Mouse (Mus musculus) heart, embryonic 10.5 days (tissue): ENCODE results near the gene Itgb6. TPM values are rescaled to one million over a fixed set of nuclear protein-coding genes. Genes with fewer than 3 reads are reported as not detected.

Source experiments
- DNase-seq: peaks from one replicate; pipeline ENCODE4 v3.0.0-alpha.2; 2017; ENCODE audit warnings: low spot score
- H3K27ac ChIP-seq: fragments of 300-500 bp; sonication (generic); 2 replicates; pipeline ENCODE4 v1.5.1; 2016; ENCODE audit warnings: mild to moderate bottlenecking
- H3K27me3 ChIP-seq: fragments of 300-500 bp; sonication (generic); 2 replicates; pipeline ENCODE4 v1.6.1; 2016; ENCODE audit warnings: mild to moderate bottlenecking; ENCODE audit not compliant: poor library complexity, insufficient read depth, severe bottlenecking
- H3K36me3 ChIP-seq: fragments of 300-500 bp; sonication (generic); 2 replicates; pipeline ENCODE4 v1.6.1; 2016; ENCODE audit warnings: mild to moderate bottlenecking, moderate library complexity
- H3K4me1 ChIP-seq: fragments of 300-500 bp; sonication (generic); 2 replicates; pipeline ENCODE4 v1.6.1; 2016; ENCODE audit warnings: mild to moderate bottlenecking
- H3K4me3 ChIP-seq: fragments of 300-500 bp; sonication (generic); 2 replicates; pipeline ENCODE4 v1.5.1; 2016; ENCODE audit warnings: mild to moderate bottlenecking, moderate library complexity
- H3K9me3 ChIP-seq: fragments of 300-500 bp; sonication (generic); 2 replicates; pipeline ENCODE4 v1.6.1; 2016; ENCODE audit warnings: mild to moderate bottlenecking, moderate library complexity
- WGBS: fragments of 180-500 bp; shearing (Covaris S2); methylation state at CpG from one replicate; pipeline ENCODE4 v1.1.7; 2016; 5-methylcytosine and 5-hydroxymethylcytosine counted together
- polyA plus RNA-seq: library from polyadenylated mRNA; unstranded; fragments of >200 nt; fragmentation: Nextera tagmentation; extraction: Ambion mirVana; gene quantifications from 2 replicates; pipeline ENCODE4 v1.2.1, GENCODE M21; 2016

Itgb6 gene
- polyA plus RNA-seq, 1 experiment from 2014 or later = 0.46 TPM

DNA sequence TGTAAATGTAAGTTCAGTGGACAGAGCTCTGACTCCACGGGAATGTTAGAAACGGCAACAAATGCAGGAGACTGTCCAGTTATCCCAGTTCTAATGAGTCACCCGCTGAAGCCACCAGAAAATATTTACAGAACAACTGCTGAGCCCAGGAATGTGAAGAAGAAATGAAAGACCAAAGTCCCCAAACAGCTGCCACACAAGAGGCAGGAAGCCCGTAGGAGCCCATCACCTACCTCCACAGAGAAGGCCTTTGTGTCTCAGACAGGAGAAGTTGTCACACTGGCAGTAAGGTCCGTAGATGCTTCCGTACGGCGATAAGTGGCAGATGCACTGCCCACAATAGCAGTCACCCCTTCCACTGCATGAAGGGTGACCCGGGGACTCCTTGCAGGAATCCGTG is 94.9 kb downstream of the Itgb6 start:
- Histone ChIP-seq H3K9me3 (no peaks in the 10 kb centered on the region), H3K27me3 (no peaks in the 10 kb centered on the region), H3K36me3 (no peaks in the 10 kb centered on the region), H3K27ac (0 out of 2 replicates have a peak overlapping the region, but pooled peaks have one; percentile 30), H3K4me1 (peaks cover 5% of the 10 kb centered on the region; the same call in 1 of the 2 replicates), H3K4me3 (no peak overlapping the region)
- 74% methylated on average over 10 of the region's 10 CpGs for WGBS
- DNase-seq = no peak

DNA sequence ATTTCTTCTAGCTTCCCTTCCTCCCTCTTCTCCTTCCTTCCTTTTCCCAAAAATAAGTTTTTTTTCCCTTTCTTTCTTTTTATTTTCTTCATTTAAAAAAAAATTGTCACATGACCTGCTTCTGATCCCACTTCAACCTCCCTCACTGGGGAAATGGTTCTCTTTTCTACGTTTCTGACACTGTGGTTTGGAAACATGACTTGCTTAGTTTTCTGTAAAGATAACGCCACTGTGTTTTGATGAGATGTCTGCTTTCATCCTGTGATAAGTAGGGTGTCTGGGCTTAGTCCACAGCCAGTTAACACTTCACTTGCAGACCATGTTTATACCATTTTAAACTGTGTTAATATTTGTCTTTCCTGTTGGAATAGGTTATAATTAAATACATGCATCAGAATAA is 96.7 kb downstream of the Itgb6 start:
- no peak for DNase-seq
- peaks cover 5% of the 10 kb centered on the region; the same call in 1 of the 2 replicates for H3K4me1 ChIP-seq
- no peaks in the 10 kb centered on the region for H3K27me3 ChIP-seq
- no peak overlapping the region for H3K4me3 ChIP-seq
- H3K9me3 ChIP-seq = no peaks in the 10 kb centered on the region
- no peaks in the 10 kb centered on the region for H3K36me3 ChIP-seq
- 15% methylated on average over 2 of the region's 2 CpGs for WGBS
- no peak overlapping the region for H3K27ac ChIP-seq

DNA sequence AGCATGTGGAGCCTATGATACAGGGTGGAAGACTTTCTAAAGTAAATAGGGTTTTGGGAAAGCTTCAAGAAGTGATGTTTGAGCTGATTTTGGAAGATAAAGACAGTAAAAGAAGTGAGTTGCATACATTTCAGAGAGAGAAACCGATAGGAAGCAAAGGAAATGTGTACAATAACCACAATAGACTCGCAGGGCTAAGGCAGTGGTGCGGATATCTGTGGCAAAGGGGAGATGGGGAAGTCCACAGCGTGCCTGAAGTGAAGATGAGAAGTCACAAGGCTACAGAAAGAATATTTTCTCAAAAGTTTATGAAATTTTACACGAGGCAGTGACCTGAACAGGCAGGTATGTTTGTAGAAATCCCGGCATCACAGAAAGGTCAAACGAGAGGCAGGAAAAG is 100.3 kb downstream of the Itgb6 start:
- Histone ChIP-seq H3K27ac (no peak overlapping the region), H3K4me3 (no peak overlapping the region), H3K4me1 (no peaks in the 10 kb centered on the region), H3K36me3 (no peaks in the 10 kb centered on the region), H3K9me3 (no peaks in the 10 kb centered on the region), H3K27me3 (no peaks in the 10 kb centered on the region)
- no peak for DNase-seq
- WGBS = 86% methylated on average over 7 of the region's 7 CpGs

DNA sequence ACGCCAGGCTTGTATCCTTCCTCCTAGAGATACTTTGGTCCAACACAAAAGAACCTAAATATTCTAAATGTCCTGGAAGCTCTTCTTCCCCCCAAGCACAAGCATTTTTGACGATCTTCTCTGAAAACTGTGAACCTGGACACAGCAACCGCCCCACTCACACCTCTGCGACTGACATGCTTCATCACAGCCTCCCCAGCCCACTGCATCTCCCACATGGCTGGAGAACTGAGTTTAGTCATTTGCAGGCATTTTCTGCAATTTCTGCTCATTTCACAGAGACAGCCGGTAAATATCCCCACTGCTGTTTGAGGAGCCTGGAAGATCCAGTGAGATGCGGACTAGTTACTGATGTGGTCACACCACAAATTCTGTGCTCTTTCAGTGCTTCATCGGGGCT is 107.7 kb downstream of the Itgb6 start:
- no peaks in the 10 kb centered on the region for H3K9me3 ChIP-seq
- H3K36me3 ChIP-seq = no peaks in the 10 kb centered on the region
- no peak overlapping the region for H3K4me3 ChIP-seq
- no peaks in the 10 kb centered on the region for H3K27me3 ChIP-seq
- 88% methylated on average over 7 of the region's 7 CpGs for WGBS
- DNase-seq = no peak
- no peak overlapping the region for H3K27ac ChIP-seq
- H3K4me1 ChIP-seq = no peaks in the 10 kb centered on the region

DNA sequence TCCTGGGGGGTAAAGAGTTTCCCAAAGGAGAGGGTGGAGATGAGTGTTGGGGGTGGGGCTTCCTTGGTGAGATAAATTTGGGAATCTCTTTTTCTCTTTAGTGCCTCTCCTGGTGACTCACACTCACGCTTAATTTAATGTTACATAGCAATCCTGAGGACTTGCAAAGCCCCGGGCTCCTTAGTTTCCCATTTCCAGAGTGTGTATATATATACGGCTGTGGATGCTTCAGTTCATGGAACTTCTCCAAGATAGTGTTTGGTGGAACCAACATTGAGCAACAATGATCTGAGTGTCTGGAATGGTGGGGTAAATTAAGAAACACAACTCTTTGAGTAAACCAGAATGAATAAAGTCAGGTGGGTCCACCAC is 108.6 kb downstream of the Itgb6 start:
- Histone ChIP-seq H3K27ac (no peak overlapping the region), H3K4me3 (no peak overlapping the region), H3K36me3 (no peaks in the 10 kb centered on the region), H3K9me3 (no peaks in the 10 kb centered on the region), H3K27me3 (no peaks in the 10 kb centered on the region), H3K4me1 (0 out of 2 replicates have a peak, but pooled peaks cover 7% of the 10 kb centered on the region)
- DNase-seq = no peak
- WGBS = 79% methylated on average over 3 of the region's 3 CpGs

DNA sequence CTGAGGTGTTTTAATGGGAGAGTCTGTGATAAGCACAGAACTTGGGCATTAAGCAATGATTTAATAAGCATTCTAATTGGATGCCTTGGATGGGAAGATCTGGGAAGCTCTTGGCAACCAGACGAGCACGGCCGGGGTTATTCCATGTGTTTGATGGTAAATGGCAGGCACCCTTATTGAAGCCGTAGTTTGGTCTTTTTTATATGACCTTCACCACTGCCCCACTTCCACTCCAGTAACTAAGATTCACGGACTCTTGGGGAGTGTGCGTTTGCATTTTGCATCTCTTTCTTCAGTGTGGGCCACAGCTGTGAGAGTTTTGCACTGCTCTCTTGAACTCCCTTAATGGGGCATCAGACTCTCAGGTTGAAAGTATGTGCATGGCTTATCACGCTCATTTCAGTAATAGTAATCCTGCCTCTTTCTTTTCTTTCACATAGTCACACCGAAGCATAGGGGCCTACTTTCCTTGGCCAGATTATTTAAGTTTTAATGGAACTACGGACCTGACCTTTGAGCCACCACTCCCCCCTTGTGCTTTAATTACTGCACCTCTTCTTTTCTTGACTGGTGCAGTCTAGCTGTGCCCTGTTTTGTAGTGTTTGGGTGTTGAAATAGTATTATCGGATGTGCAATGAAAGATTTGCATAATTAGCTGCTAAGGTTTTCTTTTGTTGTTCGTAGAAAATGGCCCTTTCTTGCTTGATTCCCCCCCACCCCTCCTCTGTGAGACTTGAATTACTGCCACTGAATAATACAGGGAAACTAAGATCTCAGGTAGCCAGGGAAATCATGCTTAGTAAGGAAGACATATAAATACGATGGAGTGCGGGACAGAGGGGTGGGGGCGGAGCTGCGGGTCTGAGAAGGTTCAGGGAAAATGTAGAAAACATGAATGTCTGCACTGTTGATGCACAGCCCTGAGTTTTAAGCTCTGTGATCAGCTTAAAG is 109.3 kb downstream of the Itgb6 start:
- no peaks in the 10 kb centered on the region for H3K27me3 ChIP-seq
- H3K4me1 ChIP-seq = 0 out of 2 replicates have a peak, but pooled peaks cover 7% of the 10 kb centered on the region
- no peaks in the 10 kb centered on the region for H3K36me3 ChIP-seq
- DNase-seq = no peak
- H3K9me3 ChIP-seq = no peaks in the 10 kb centered on the region
- no peak overlapping the region for H3K4me3 ChIP-seq
- WGBS = 88% methylated on average over 15 of the region's 15 CpGs
- no peak overlapping the region for H3K27ac ChIP-seq

DNA sequence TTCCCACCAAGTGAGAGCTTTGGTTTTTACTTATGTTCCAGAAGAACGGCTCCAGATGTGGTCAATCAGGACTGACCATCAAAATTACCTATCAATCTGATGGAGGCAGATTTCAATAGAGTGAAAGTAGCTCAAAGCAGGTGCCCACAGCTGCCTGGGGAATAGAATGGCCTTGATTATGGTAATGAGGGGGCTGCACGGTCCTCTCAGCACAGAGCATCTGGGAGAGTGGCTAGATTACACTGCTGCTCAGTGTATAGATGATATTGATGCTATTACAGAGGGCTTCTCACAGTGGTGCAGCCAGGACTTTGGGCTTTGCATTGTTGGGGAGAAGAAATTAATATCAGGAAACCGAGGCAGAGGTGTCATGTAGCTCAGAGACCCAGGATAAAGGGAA is 110.8 kb downstream of the Itgb6 start:
- Histone ChIP-seq H3K27ac (no peak overlapping the region), H3K4me1 (0 out of 2 replicates have a peak, but pooled peaks cover 7% of the 10 kb centered on the region), H3K27me3 (no peaks in the 10 kb centered on the region), H3K9me3 (no peaks in the 10 kb centered on the region), H3K4me3 (no peak overlapping the region), H3K36me3 (no peaks in the 10 kb centered on the region)
- DNase-seq = no peak
- WGBS = 81% methylated on average over 3 of the region's 3 CpGs

DNA sequence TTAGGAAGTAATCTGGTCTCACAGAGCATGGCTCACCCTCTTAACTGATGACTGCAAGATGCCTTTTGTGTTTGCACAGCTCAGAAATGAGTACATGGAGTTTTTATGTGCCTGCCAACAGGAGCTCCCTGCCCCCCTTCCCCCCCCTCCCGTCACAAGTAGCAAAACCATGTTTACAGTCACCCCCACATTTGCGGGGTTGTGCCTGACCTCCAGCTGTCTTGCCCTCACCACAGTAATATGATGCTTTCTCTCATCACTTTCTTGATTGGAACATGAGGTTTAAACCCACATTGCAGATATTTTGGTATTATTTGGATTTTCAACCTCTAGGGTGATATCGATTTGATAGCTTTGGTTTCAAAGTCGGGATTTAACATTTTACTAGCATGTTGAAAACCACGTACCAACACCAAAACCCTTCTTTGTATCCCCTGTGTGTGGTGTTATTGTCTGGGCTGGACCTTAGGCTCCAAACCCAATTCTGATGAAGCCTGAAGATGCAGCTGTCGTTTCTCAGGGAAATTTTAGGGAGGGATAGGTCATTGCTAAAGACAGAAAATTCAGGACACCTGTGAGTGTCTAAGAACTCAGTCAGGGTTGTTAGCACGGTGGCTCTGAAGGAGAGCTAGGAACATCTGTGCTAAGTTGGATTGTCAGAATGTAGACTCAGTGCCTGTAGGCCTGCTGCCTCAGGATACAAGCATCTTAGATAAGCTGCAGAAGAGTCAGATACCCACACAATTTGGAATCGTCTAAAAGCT is 112.8 kb downstream of the Itgb6 start:
- no peaks in the 10 kb centered on the region for H3K27me3 ChIP-seq
- no peaks in the 10 kb centered on the region for H3K36me3 ChIP-seq
- WGBS = 69% methylated on average over 8 of the region's 8 CpGs
- H3K4me3 ChIP-seq = no peak overlapping the region
- no peaks in the 10 kb centered on the region for H3K9me3 ChIP-seq
- H3K4me1 ChIP-seq = 0 out of 2 replicates have a peak, but pooled peaks cover 7% of the 10 kb centered on the region
- no peak for DNase-seq
- H3K27ac ChIP-seq = no peak overlapping the region

DNA sequence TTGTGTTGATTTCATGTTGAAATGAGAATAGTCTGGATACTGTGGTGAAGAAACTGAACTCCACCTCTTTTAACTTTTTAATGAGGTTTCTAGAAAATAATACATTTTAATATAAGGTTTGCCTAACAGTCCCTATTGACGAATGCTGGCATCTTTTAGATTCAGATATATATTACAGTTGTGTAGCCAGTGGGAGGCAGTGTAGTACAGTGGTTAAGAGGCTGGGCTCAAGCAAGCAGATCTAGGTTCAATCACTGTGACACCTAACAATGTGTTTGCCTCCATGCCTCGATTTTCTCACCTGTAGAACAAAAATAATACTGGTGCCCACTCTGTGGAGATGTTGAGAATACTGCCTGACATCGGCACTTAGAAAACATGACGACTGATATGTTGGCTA is 114.5 kb downstream of the Itgb6 start:
- H3K9me3 ChIP-seq = no peaks in the 10 kb centered on the region

DNA sequence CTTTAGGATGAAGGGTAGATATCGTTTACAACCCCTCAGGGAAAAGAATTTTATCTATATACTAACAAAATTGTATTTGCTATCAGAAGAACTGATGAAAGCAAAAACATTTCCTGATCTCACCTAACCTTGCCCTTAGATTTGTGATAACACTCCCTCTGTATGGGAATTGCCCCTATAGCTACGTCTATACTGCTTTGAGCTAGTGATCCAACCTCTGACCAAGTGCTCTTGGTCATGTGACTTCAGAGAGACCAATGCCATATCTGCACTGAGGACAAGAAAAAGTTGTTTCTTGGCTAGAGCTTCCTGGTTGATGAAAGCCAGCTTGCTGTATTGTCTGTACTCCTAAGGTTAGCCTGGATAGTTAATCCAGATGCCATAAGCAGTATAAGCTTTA is 121.1 kb downstream of the Itgb6 start:
- no peaks in the 10 kb centered on the region for H3K4me1 ChIP-seq
- no peaks in the 10 kb centered on the region for H3K9me3 ChIP-seq
- no peak overlapping the region for H3K4me3 ChIP-seq
- 83% methylated on average over 2 of the region's 2 CpGs for WGBS
- no peaks in the 10 kb centered on the region for H3K36me3 ChIP-seq
- H3K27ac ChIP-seq = no peak overlapping the region
- peak; percentile 5 for DNase-seq
- H3K27me3 ChIP-seq = no peaks in the 10 kb centered on the region

More for the DNA sequence above, 114.5 kb downstream of the Itgb6 start:
- H3K36me3 ChIP-seq = no peaks in the 10 kb centered on the region
- H3K27me3 ChIP-seq = no peaks in the 10 kb centered on the region
- no peak overlapping the region for H3K27ac ChIP-seq
- 61% methylated on average over 4 of the region's 4 CpGs for WGBS
- no peak for DNase-seq
- no peak overlapping the region for H3K4me3 ChIP-seq
- H3K4me1 ChIP-seq = 0 out of 2 replicates have a peak, but pooled peaks cover 7% of the 10 kb centered on the region

DNA sequence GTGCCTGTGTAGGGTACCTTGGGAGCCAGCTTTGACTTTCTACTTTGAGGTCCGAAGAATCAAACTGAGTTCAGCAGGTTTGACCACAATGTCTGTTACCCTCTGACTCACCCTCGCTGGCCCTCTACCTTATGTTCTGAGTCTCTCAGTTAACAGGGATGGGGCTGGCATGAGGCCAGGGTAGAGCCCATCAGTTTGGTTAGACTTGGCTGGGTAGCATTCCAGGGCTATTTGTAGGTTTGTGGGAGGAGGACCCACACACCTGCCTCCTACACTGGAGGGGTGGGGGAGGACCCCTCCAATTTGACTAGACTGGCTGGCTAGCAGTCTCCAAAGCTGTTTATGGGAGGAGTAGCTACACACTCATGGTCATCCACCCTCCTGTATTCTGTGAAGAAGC is 121.6 kb downstream of the Itgb6 start:
- Histone ChIP-seq H3K9me3 (no peaks in the 10 kb centered on the region), H3K27ac (no peak overlapping the region), H3K36me3 (no peaks in the 10 kb centered on the region), H3K4me1 (no peaks in the 10 kb centered on the region), H3K27me3 (no peaks in the 10 kb centered on the region), H3K4me3 (no peak overlapping the region)
- peak; percentile 62 for DNase-seq
- 87% methylated on average over 2 of the region's 2 CpGs for WGBS

DNA sequence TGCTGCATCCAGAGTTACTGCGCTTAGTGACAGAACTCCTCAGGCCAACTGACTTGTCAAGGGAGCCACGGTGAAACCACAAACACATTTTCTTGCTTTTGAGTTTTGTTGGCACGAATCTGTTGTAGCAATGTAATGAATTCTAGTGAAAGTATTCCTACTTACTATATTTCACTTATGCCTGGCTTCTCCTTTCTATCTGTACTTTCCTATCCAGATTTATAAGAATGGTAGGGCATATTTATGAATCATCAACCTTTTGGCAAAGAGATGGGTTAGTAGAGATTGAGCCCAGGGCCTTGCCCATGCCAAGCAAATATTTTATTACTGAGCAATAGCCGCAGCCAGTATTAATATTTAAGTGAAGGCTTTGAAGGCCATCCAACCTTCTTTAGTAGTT is 139.0 kb downstream of the Itgb6 start:
- H3K27me3 ChIP-seq = no peaks in the 10 kb centered on the region
- H3K36me3 ChIP-seq = no peaks in the 10 kb centered on the region
- peaks cover 12% of the 10 kb centered on the region; the same call in 1 of the 2 replicates for H3K4me1 ChIP-seq
- H3K4me3 ChIP-seq = no peak overlapping the region
- H3K9me3 ChIP-seq = no peaks in the 10 kb centered on the region
- DNase-seq = no peak
- WGBS = 89% methylated on average over 4 of the region's 4 CpGs
- no peak overlapping the region for H3K27ac ChIP-seq

DNA sequence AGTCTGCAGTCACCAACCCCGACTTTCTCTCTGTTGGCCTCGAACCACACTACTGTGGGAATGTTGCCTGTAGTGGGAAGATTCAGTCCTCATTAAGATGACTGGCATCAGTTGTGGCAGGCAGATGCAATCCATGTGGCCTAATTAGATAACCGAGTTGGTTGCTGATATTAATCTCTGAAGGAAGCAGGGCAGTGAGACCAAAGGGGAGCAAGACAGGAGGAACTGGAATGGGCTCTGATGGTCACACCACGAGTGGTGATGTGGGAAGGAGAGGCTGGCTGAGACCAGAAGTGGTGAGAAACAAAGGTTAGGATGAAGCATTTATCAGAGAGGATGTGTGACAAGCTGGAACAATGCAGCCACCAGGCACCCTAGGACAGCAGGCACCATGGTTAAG is 167.9 kb downstream of the Itgb6 start:
- Histone ChIP-seq H3K27me3 (no peaks in the 10 kb centered on the region), H3K4me1 (peaks cover 22% of the 10 kb centered on the region), H3K4me3 (no peak overlapping the region), H3K9me3 (no peaks in the 10 kb centered on the region), H3K36me3 (no peaks in the 10 kb centered on the region), H3K27ac (no peak overlapping the region)
- DNase-seq = peak; percentile 27
- WGBS = 63% methylated on average over 4 of the region's 4 CpGs
